Mouse (Mus musculus): ENCODE data around the gene E030030I06Rik.
"Not testable (repeated sequence)": the region's sequence is repeated elsewhere in the genome, so short reads cannot be mapped to it uniquely, and the experiment has no call there.

E030030I06Rik gene

DNA sequence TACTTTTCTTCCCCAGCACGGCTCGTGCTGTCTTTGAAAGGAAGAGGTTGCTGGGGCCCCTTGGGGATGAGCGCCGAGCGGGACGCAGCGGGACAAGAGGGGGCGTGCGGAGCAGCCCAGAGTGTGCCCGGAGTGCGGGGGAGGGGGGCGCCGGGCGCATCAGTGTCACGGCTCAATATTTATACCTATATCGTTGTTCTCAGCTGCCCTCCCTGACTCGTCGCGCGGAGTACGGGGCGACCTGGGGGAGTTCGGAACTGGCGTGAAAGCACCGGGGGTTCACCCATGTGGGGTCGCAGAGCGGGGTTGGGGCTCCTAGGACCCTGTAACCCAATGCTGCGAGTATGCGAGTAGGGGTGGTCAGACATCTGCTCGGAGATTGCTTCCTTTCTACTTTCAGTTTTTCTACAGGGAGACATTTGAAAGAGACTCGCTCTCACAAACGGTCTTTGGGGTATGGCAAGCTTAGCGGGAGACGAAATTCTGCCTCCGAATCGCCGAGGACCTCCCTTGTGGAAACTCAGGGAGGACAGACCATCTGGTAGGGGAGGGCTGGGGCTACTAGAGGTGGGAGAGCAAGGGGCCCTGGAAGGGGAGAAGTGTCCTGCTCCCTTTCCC, at the start of gene E030030I06Rik:
Gene E030030I06Rik (minus strand): TSS at position 198 of the 618 bp plus-strand sequence.
- peak; percentile 40 to 58 for DNase-seq

DNA sequence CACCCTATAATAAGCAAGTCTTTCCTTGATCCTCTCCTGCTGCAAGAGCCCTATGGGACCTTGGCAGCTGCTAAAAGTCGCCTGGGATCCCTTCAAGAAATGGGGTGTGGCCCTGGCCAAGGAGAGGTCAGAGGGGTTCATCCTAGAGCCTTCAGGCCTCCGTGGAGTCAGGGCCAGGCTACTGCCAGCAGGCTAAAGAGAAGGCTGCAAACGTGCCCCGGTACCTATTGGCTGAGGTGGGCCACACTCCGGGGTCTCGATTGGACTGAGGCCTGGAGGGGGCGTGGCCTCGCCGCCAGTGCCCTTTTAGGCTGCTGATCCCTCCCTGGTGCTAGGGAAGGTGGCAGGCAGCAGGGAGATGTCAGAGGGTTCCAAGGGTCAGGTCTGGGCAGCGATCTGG, 42.0 kb upstream of the E030030I06Rik start:
- DNase-seq: peak in 1 of 2 experiments; percentile 5

DNA sequence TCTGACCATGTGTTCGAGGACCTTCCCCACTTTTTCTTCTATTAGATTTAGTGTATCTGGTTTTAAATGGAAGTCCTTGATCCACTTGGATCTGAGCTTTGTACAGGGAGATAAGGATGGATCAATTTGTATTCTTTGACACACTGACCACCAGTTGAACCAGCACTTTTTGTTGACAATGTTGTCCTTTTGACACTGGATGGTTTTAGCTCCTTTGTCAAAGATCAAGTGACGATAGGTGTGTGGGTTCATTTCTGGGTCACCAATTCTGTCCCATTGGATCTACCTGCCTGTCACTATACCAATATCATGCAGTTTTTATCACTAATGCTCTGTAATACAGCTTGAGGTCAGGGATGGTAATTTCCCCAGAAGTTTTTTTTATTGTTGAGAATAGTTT, 27.4 kb upstream of the E030030I06Rik start:
- not testable (repeated sequence) for DNase-seq

DNA sequence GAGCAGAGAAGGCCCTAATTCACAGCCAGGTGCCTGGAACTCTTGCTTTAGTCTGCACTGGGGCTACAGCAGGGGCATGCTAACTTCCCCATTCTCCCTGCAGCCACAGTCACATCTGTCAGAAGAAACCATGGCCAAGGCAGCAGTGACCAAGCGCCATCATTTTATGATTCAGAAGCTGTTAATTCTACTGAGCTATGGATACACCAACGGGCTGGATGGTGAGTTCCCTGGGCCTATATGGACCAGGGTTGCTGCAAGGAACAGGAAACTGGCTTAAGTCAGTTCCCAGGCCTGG, 25.1 kb upstream of the E030030I06Rik start:
- not testable (repeated sequence) for DNase-seq

DNA sequence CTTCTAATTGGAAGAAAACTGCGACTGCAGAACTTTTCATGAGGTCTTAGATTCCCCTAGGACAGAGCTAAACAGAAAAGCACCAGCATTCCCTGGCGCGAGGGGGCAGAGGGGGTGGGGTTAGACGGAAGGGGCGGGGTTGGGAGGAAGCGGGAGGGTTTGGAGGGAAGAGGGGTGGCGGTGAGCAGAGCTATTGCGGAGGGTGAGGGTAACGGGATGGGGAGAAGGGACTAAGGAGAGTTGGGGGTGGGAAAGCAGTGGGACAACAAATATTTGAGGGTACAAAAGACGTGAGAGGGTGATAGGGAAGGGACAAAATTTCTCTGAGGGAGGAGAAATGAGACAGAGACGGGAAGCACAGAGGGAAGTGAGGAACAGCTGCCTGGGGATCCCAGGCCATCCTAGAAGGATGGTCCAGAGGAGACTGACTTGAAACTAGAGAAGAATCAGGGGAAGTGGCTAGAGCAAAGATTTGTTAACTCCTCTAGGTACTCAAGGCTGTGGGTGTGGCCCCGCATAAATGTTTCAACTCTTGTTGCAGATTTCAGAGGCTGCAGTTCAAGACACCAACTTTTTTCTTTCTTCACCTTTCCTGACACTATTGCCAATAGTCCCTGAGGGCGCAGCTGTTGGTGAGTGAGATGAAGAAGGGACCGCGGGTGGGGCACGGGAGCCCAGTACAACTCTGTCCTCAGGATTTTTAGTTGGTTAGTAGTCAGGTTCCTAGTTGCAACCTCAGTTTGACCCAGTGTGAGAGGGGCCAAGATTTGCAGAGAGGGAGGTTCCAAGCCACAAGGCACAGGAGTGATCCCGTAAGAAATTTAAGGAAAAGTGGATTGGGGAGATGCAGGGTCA, 24.5 kb upstream of the E030030I06Rik start:
- DNase-seq: not testable (repeated sequence)

DNA sequence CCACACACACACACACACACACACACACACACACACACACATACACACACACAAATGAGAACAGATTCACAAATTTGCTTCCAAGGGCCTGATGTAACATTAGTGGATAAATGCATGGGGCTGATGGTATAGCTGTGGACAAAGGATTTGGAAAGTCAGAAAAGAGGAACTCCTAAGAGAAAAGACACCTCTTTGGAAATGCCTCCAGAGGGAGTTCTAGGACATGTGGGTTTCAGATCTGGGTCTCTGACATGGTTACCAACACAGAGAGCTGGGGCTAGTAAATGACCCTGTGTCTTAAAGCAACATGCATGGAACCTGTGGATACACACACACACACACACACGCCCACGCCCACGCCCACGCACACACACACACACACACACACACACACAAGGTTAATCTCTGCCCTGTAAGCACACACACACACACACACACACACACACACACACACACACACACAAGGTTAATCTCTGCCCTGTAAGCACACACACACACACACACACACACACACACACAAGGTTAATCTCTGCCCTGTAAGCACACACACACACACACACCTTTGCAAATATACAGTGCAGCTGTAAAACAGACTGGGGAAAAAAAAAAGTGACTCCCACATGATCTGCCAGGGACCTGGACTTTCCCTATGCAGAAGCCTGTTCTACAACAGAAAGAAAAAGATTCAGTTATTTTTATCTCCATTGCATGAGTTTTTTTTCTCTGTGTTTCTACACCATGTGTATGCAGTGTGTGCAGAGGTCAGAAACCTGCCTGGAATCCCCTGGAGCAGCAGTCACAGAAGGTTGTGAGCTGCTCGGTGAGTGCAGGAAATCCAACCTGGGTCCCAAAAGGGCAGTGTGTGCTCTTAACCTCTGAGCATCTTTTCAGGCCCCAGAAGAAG, 23.6 kb upstream of the E030030I06Rik start:
- DNase-seq: not testable (repeated sequence)

DNA sequence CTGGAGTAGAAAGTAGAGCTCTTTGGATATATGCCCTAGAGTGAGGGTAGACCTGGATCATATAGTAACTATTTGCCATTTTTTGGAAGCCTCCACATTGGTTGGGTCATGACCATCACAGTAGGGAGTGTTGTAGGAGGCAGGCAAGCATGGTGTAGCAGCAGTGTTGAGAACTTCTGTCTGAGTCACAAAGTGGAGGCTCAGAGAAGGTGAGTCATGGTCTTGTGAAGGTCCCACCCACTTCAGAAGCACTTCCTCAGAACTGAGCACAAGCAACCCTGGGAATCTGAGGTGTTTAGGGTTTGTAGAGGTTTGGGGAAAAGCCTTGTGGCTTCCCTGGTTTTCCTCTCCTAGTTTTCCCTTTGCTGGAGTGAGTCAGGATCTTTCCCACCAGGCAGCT, 20.0 kb upstream of the E030030I06Rik start:
- not testable (repeated sequence) for DNase-seq

DNA sequence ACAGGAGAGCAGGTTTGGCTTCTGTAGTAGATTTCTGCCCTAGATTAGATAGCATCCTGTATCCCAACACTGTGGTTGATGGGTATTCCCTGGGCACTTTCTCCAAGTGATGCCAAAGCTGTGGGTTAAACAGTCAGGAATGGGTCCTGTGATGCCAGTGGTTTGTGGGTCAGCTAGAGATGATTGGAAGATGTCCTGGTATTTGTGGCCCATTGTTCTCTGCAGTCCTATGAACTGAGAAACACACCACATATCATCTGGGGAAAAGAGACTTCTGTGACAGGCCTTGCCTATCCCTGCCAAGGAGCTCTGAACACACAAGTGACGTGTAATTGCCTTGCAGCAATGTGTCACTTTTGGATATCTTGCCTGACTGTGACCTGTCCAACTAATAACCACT, 18.0 kb upstream of the E030030I06Rik start:
- DNase-seq: not testable (repeated sequence)

DNA sequence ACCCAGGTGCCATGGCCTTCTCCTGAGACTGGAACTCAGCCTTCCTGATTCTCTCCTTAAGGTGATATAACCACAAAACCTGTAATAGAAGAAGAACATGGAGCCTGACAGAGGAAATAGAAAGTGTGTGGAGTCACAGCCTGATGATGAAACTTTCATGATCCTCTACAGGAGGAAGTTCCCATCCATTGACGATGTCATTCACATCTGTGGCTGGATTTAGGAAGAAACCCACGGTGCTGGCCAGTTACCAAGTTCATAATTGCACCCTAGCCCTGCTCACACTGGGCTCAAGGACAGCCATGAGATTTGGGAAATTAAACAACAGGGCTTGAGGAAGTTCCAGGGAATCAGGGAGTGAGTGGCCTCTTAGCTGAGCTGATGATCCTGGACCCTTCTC, 17.0 kb upstream of the E030030I06Rik start:
- not testable (repeated sequence) for DNase-seq

DNA sequence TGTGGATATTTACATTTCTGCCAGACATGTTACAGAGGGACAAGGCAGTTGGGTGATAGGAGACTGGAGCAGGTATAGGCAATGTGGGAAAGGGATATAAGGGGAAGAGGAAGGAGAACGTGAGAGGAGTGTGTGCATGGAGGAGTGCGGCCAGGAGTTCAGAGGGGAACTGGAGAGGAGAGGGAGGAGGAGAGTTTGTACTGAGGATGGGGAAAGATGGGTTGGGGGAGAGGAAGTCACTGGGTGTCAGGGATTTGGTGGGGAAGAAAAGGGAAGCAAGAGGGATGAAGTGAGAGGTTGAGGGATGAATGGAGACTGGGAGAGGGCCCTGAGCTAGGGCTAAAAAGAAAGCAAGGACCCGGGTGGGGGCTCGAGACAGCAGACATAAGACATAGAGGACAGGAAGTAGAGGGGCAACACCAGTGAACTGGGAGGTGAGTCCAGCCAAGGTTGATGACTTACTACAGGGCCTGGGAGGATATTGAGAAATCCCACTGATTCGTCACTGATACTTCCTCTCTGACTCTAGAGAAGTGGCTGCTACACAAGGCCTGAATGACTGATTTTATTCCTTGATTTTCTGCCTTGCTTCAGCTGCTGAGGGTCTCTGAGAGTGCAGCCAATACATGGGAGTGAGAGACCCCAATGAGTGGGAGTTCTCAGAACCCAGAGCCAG, 16.4 kb upstream of the E030030I06Rik start:
- not testable (repeated sequence) for DNase-seq

DNA sequence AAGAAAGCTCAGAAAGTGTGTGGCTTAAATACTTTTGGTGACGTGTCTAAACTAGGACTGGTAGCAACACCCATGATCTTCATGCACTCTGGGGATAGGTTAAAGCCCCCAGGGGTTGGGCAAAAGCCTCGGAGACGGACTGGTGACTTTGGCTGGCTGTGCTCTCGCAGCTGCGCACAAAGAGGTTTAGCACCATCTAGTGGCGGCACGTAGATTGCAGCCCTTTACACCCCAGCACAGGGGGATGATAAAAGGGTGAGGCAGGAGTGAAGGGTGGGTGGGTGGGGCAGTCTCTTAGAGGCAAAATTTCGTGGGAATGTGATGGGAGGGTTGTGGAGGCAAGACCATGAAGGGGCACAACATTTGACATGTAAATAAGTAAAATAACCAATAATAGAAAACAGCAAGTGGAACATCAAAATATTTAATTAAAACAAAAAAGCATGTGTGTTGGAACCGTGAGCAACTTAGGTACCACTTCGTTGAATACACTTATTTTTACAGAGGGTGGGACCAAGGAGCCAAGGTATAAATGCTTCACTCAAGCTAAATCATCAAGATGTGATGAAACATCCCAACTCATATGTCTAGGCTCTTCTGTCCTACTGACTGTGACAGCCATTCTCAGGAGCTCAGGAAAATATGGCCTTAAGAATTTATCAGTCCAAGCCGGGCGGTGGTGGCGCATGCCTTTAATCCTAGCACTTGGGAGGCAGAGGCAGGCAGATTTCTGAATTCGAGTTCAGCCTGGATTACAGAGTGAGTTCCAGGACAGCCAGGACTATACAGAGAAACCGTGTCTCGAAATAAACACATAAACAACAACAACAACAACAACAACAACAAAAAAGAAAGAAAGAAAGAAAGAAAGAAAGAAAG, 14.9 kb upstream of the E030030I06Rik start:
- peak; percentile 87 for DNase-seq

DNA sequence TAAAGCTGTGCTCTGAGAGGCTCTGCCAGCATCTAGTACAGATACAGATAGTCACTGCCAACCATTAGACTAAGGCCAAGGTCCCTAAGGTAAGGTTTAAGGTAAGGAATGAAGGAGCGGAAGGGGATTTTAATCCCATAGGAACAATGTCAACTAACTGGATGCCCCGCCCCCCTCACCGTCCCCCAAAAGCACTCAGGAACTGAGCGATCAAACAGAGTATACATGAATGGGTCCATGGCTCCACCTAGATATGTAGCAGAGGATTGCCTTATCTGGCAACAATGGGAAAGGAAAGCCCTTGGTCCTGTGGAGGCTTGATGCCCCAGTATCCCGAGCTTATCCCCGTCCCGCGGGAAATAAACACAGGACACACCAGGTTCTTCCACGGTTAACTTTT, 14.2 kb upstream of the E030030I06Rik start:
- not testable (repeated sequence) for DNase-seq

DNA sequence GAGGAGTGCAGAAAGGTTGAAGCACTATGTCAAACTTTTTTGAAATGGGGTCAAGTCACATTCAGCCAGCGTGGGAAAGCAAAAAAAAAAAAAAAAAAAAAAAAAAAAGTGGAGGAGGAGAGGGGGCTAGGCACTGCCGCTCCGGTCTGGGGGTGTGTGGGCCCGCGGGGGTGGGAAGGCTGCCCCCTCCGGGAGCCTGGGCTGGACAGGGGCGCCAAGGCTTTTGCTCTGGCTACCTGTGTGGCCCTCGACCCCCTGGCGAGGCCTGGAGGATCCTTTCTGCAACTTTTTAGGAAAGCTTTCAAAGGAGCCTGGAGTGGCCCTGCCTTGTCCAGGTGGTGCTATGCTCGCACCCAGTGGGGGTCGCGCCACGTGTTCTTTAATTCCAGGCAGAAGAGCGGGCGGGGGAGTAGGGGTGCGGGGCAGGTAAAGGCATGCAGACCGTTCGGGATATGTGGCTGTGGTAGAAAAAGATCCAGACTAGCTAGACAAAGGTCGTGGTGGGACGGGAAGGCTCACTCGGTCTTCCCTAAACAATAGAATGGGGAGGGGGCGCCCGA, 10.6 kb upstream of the E030030I06Rik start:
- DNase-seq: no peak

DNA sequence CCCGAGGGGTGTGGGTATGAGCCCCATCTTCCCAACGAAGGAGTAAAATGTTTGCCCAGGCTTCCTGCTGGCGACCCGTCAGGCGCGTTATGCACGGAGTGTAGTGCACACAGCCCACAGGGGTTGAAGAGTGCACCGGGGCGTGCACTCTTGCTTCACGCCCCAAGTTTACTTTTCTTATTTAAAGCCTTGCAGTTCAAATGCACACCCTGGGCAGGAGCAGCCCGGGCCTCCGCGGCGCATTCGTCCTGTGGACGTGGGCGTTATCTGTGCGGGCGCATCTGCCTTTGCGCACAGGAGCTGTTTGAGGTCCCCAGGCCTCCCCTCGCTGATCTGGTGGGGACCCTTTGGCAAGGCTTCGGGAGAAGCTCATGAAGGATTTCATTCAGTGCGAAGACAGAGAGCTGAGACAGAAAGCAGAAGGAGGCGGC, 10.1 kb upstream of the E030030I06Rik start:
- peak in 1 of 2 experiments; percentile 33 for DNase-seq

DNA sequence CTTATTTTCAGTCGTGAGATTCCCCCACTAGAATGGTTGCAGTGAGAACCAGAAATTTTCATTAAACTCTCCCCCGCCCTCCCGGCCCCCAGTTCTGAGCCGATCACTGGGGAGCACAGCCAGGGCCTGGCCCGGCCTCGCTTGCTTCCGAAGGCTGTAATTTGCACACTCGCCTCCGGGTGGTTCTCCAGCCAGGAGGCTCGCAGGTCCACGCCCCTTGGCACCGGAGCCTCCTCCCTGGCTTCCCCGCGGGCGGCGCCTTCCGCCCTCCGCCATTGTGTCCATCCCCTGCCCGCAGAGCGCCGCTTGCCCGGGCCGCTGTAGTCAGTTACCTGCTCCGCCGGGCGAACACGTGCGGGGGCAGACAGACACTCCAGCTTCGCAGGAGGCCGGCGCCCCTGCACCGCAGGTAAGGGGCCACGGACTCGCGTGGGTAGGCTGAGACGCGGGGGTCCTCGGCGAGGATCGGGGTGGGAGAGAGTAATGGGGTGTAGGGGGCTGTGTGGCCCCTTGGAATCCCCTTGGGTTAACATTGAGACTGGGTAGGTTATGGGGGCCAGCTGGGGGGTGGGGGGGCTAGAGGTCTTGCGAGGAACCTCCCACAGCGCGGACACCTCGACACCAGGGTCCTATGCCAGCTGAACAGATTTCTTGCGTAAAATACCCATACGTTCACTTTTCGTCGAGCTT, 9.4 kb upstream of the E030030I06Rik start, which contains the start of the genes Raet1e and H60b:
Gene Raet1e (plus strand): TSS at position 260 of the 690 bp plus-strand sequence.
Gene H60b (plus strand): TSS at position 277 of the 690 bp plus-strand sequence.
- DNase-seq: peak; percentile 78 to 87

DNA sequence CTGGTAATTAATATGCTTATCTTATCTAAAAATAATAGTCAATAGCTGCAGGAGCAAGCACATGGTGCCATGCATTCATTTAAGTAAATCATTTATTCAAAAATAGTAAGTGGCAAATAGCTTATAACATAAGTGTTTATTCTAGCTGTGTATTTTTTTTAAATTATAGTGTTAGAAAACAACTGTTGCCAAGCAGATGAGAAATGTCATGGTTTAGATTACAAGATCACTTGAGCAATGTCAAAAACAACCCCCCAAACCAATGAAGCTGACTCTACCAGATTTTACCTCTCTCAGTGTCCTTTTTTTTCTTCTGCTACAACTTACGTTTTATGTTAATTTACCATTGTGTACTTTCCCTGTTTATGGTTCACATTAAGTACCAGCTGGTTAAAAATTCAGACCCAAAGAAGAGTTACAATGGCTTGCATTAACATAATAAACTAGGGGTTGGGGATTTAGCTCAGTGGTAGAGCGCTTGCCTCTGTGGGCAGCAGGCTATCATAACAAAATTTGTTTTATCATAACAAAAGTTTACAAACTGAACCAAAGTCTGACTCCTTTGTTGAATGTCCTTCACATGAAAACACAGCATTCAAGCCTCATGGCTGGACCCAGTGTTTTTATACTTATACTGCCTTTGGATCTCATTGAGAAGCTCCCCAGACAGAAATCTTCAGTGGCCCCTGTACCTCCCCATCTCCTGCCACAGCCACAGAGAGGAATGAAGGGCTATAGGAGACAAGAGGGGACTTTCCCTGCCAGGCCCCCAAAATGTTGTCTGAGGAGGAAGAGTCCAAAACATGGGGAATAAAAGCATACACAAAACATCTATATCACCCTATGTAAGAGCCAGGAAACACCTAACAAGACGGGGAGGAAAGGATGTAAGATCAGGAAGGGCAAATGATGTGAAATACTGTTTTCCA, 6.1 kb upstream of the E030030I06Rik start:
- no peak for DNase-seq

DNA sequence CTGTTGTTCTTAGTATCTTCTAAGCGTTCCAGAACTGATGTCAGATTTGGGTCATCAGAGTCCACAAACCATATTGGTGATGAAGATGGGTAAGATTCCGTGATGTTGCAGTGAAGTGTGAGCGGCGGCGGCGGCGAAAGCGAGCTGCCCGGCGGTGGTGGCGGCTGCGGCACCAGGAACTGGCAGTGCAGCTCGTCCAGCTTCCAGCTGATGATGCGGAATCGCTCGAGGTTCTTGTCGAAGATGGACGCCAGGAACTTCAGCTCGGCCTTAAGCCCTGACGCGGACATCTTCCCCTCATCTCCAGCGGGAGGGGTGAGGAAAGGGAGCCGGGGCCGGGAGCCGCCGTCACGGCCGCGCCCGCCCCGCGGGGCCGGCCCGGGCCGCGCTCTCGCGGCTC, 5.1 kb upstream of the E030030I06Rik start:
- DNase-seq: peak in 1 of 2 experiments; percentile 58

DNA sequence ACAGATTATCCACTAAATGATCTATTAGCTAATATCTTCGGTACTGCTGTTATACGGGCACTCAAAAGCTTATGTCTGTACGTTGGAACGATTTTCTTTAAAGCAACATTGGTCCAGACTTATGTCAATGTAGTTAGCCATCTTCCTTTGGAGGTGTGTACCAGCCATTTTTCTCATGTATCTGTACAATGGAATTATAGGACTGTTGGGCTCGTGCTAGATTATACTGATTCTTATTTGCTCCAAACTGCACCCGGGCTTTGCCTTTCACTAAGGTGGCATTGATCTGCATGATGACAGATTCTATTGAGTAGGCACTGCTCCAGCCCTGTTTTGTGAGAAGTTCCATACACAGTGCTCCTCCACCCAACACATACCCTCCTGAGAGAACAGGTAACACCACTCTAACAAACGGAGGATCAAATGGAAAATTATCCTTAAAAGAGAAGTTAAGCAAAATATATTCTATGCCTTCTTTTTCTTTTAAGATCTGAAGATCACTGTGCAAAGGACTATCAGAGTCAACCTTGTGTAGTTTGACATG, 4.1 kb upstream of the E030030I06Rik start:
- DNase-seq: not testable (repeated sequence)

All from kidney, postnatal 4 days (tissue).